Mouse (Mus musculus) neural tube, embryonic 14.5 days (tissue): ENCODE results near the gene Gm21783. TPM values are rescaled to one million over a fixed set of nuclear protein-coding genes. Genes with fewer than 3 reads are reported as not detected.
"Not testable (repeated sequence)": the region's sequence is repeated elsewhere in the genome, so short reads cannot be mapped to it uniquely, and the experiment has no call there.

ENCODE experiments used
- ATAC-seq: fragments of 200-750 bp; cut with Nextera tagmentation; 2 replicates; pipeline ENCODE4 v1.8.0; 2017; ENCODE audit warnings: low read depth, mild to moderate bottlenecking, moderate TSS enrichment, moderate library complexity
- H3K27ac ChIP-seq: fragments of 300-500 bp; sonication (generic); 2 replicates; pipeline ENCODE4 v1.5.1; 2014; ENCODE audit warnings: low read depth, mild to moderate bottlenecking, control low read depth, low read length, moderate library complexity, mixed read lengths
- H3K27me3 ChIP-seq: fragments of 300-500 bp; sonication (generic); 2 replicates; pipeline ENCODE4 v1.6.1; 2014; ENCODE audit warnings: low read length; ENCODE audit not compliant: control insufficient read depth, insufficient read depth
- H3K36me3 ChIP-seq: fragments of 300-500 bp; sonication (generic); 2 replicates; pipeline ENCODE4 v1.6.1; 2014; ENCODE audit warnings: low read length, mixed read lengths; ENCODE audit not compliant: control insufficient read depth, insufficient read depth
- H3K4me1 ChIP-seq: fragments of 300-500 bp; sonication (generic); 2 replicates; pipeline ENCODE4 v1.6.1; 2014; ENCODE audit warnings: low read length; ENCODE audit not compliant: control insufficient read depth, insufficient read depth
- H3K4me2 ChIP-seq: fragments of 300-500 bp; sonication (generic); 2 replicates; pipeline ENCODE4 v1.6.1; 2014; ENCODE audit warnings: mild to moderate bottlenecking, low read depth, low read length, control low read depth
- H3K4me3 ChIP-seq: fragments of 300-500 bp; sonication (generic); 2 replicates; pipeline ENCODE4 v1.5.1; 2014; ENCODE audit warnings: low read depth, low read length, control low read depth, mixed read lengths
- H3K9ac ChIP-seq: fragments of 300-500 bp; sonication (generic); replicated peaks from 2 replicates; pipeline ENCODE4 v1.6.1; 2014; ENCODE audit warnings: low read depth, mild to moderate bottlenecking, control low read depth, low read length, mixed read lengths
- H3K9me3 ChIP-seq: fragments of 300-500 bp; sonication (generic); 2 replicates; pipeline ENCODE4 v1.6.1; 2016; ENCODE audit warnings: low read length; ENCODE audit not compliant: control insufficient read depth
- WGBS: fragments of 180-500 bp; shearing (Covaris S2); extraction: QIAGEN DNeasy Blood & Tissue Kit; methylation state at CpG from one replicate; pipeline ENCODE4 v1.1.7; 2014; 5-methylcytosine and 5-hydroxymethylcytosine counted together
- polyA plus RNA-seq: library from polyadenylated mRNA; unstranded; fragments of >200 nt; fragmentation: Nextera tagmentation; extraction: Ambion mirVana; gene quantifications from 2 replicates; pipeline ENCODE4 v1.2.1, GENCODE M21; 2014

The Gm21783 gene
- polyA plus RNA-seq = not detected in 2 replicates

- H3K9ac ChIP-seq, H3K4me2 ChIP-seq, H3K4me3 ChIP-seq, H3K27me3 ChIP-seq, H3K9me3 ChIP-seq, H3K4me1 ChIP-seq, ATAC-seq, H3K27ac ChIP-seq, H3K36me3 ChIP-seq: not testable (repeated sequence)
- no CpG with 5 or more reads among the region's 1 CpGs for WGBS
Measured at GRCm38 (mm10) chrY:44981163-44981562, at the start of gene Gm21783. Gm21783 (minus strand) TSS chrY:44981263.
